Mouse (Mus musculus): ENCODE data around the gene Dpp6. TPM values are rescaled to one million over a fixed set of nuclear protein-coding genes. Genes with fewer than 3 reads are reported as not detected.

Gene Dpp6
- polyA plus RNA-seq, 1 experiment, result 0.01 TPM

- Histone ChIP-seq H3ac (ENCODE audit: control insufficient read depth, insufficient read length, low read depth) (no peak overlapping the region), H3K79me2 (ENCODE audit: control insufficient read depth, insufficient read depth) (no peaks in the 10 kb centered on the region), H3K36me3 (ENCODE audit: control insufficient read depth, insufficient read depth) (no peaks in the 10 kb centered on the region), H3K27me3 (ENCODE audit: control insufficient read depth, insufficient read depth, insufficient read length) (no peaks in the 10 kb centered on the region), H3K79me3 (ENCODE audit: low read depth) (no peaks in the 10 kb centered on the region), H3K4me3 (ENCODE audit: insufficient read depth, poor library complexity, severe bottlenecking) (no peak overlapping the region)
- no peak for TF ChIP-seq MYOD1 (IDR thresholded peaks at IDR 0.05; ENCODE audit: control insufficient read depth, insufficient read length, low read depth)
- no peak for TF ChIP-seq MAX (IDR thresholded peaks at IDR 0.05)
Observed at GRCm38 (mm10) chr5:27066837-27067236, 249.8 kb downstream of the Dpp6 start.

GRCm38 (mm10) chr5:27075131-27075591 lies 258.2 kb downstream of the Dpp6 start:
- TF ChIP-seq MYOD1 (IDR thresholded peaks at IDR 0.05; ENCODE audit: control insufficient read depth, insufficient read length, low read depth), result no peak
- no peak for TF ChIP-seq MAX (IDR thresholded peaks at IDR 0.05)
- no peak for TF ChIP-seq CTCF (IDR thresholded peaks at IDR 0.05; ENCODE audit: control insufficient read depth, insufficient read depth, insufficient read length)
- no peak for TF ChIP-seq USF1 (IDR thresholded peaks at IDR 0.05; ENCODE audit: low read depth)
- no peak for TF ChIP-seq FOSL1 (IDR thresholded peaks at IDR 0.05; ENCODE audit: insufficient read depth, low read length, poor library complexity, severe bottlenecking)
- TF ChIP-seq CEBPB (IDR thresholded peaks at IDR 0.05; ENCODE audit: low read depth), result no peak
- no peak for TF ChIP-seq MYOG (IDR thresholded peaks at IDR 0.05; ENCODE audit: control insufficient read depth, extremely low read depth, insufficient read length)
- Histone ChIP-seq H3K36me3 (ENCODE audit: control insufficient read depth, insufficient read depth) (no peaks in the 10 kb centered on the region), H3K4me3 (ENCODE audit: insufficient read depth, poor library complexity, severe bottlenecking) (no peak overlapping the region), H3K79me3 (ENCODE audit: low read depth) (no peaks in the 10 kb centered on the region), H3K79me2 (ENCODE audit: control insufficient read depth, insufficient read depth) (no peaks in the 10 kb centered on the region), H3ac (ENCODE audit: control insufficient read depth, insufficient read length, low read depth) (no peak overlapping the region), H3K27me3 (ENCODE audit: control insufficient read depth, insufficient read depth, insufficient read length) (no peaks in the 10 kb centered on the region)

GRCm38 (mm10) chr5:27076046-27076445 lies 259.0 kb downstream of the Dpp6 start:
- H3K79me3 ChIP-seq (ENCODE audit: low read depth), result no peaks in the 10 kb centered on the region
- no peak overlapping the region for H3K4me3 ChIP-seq (ENCODE audit: insufficient read depth, poor library complexity, severe bottlenecking)
- no peaks in the 10 kb centered on the region for H3K36me3 ChIP-seq (ENCODE audit: control insufficient read depth, insufficient read depth)
- H3K27me3 ChIP-seq (ENCODE audit: control insufficient read depth, insufficient read depth, insufficient read length), result no peaks in the 10 kb centered on the region
- no peak overlapping the region for H3ac ChIP-seq (ENCODE audit: control insufficient read depth, insufficient read length, low read depth)
- TF ChIP-seq CEBPB (IDR thresholded peaks at IDR 0.05; ENCODE audit: low read depth), result no peak
- no peak for TF ChIP-seq USF1 (IDR thresholded peaks at IDR 0.05; ENCODE audit: low read depth)
- TF ChIP-seq FOSL1 (IDR thresholded peaks at IDR 0.05; ENCODE audit: insufficient read depth, low read length, poor library complexity, severe bottlenecking), result no peak
- TF ChIP-seq MAX (IDR thresholded peaks at IDR 0.05), result no peak
- TF ChIP-seq CTCF (IDR thresholded peaks at IDR 0.05; ENCODE audit: control insufficient read depth, insufficient read depth, insufficient read length), result no peak
- TF ChIP-seq MYOD1 (IDR thresholded peaks at IDR 0.05; ENCODE audit: control insufficient read depth, insufficient read length, low read depth), result no peak
- TF ChIP-seq MYOG (IDR thresholded peaks at IDR 0.05; ENCODE audit: control insufficient read depth, extremely low read depth, insufficient read length), result no peak
- no peaks in the 10 kb centered on the region for H3K79me2 ChIP-seq (ENCODE audit: control insufficient read depth, insufficient read depth)

DNA sequence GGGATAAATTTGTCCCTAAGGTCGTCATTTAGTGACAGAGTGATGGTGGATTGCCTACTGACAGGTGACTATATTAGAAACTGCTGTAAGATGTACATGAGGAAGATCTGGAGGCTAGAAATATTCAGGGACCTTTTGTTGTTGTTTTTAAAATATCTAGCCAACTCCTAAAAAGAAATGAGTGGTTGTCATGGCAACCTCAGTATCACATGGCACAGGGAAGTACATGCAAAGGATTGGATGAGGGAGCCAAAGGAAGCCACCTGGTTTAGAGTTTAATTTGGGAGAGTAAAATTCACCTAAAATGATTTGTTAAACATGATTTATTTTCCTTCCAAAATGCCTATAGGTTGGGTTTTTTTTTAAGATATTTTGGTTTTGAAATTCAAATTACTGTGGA lies 260.8 kb downstream of the Dpp6 start:
- H3K27me3 ChIP-seq (ENCODE audit: control insufficient read depth, insufficient read depth, insufficient read length), result no peaks in the 10 kb centered on the region
- no peaks in the 10 kb centered on the region for H3K79me2 ChIP-seq (ENCODE audit: control insufficient read depth, insufficient read depth)
- H3K4me3 ChIP-seq (ENCODE audit: insufficient read depth, poor library complexity, severe bottlenecking), result no peak overlapping the region
- no peak for TF ChIP-seq CTCF (IDR thresholded peaks at IDR 0.05; ENCODE audit: control insufficient read depth, insufficient read depth, insufficient read length)
- TF ChIP-seq CEBPB (IDR thresholded peaks at IDR 0.05; ENCODE audit: low read depth), result no peak
- no peak for TF ChIP-seq MYOD1 (IDR thresholded peaks at IDR 0.05; ENCODE audit: control insufficient read depth, insufficient read length, low read depth)
- TF ChIP-seq MAX (IDR thresholded peaks at IDR 0.05), result no peak
- TF ChIP-seq MYOG (IDR thresholded peaks at IDR 0.05; ENCODE audit: control insufficient read depth, extremely low read depth, insufficient read length), result no peak
- TF ChIP-seq FOSL1 (IDR thresholded peaks at IDR 0.05; ENCODE audit: insufficient read depth, low read length, poor library complexity, severe bottlenecking), result no peak
- no peak for TF ChIP-seq USF1 (IDR thresholded peaks at IDR 0.05; ENCODE audit: low read depth)
- no peaks in the 10 kb centered on the region for H3K36me3 ChIP-seq (ENCODE audit: control insufficient read depth, insufficient read depth)
- H3K79me3 ChIP-seq (ENCODE audit: low read depth), result no peaks in the 10 kb centered on the region
- no peak overlapping the region for H3ac ChIP-seq (ENCODE audit: control insufficient read depth, insufficient read length, low read depth)

GRCm38 (mm10) chr5:27081275-27081674 lies 264.3 kb downstream of the Dpp6 start:
- Histone ChIP-seq H3K36me3 (ENCODE audit: control insufficient read depth, insufficient read depth) (no peaks in the 10 kb centered on the region), H3K79me2 (ENCODE audit: control insufficient read depth, insufficient read depth) (no peaks in the 10 kb centered on the region), H3K27me3 (ENCODE audit: control insufficient read depth, insufficient read depth, insufficient read length) (no peaks in the 10 kb centered on the region), H3ac (ENCODE audit: control insufficient read depth, insufficient read length, low read depth) (no peak overlapping the region), H3K79me3 (ENCODE audit: low read depth) (no peaks in the 10 kb centered on the region), H3K4me3 (ENCODE audit: insufficient read depth, poor library complexity, severe bottlenecking) (no peak overlapping the region)
- no peak for TF ChIP-seq FOSL1 (IDR thresholded peaks at IDR 0.05; ENCODE audit: insufficient read depth, low read length, poor library complexity, severe bottlenecking)
- no peak for TF ChIP-seq CTCF (IDR thresholded peaks at IDR 0.05; ENCODE audit: control insufficient read depth, insufficient read depth, insufficient read length)
- no peak for TF ChIP-seq MYOD1 (IDR thresholded peaks at IDR 0.05; ENCODE audit: control insufficient read depth, insufficient read length, low read depth)
- TF ChIP-seq MAX (IDR thresholded peaks at IDR 0.05), result no peak
- TF ChIP-seq MYOG (IDR thresholded peaks at IDR 0.05; ENCODE audit: control insufficient read depth, extremely low read depth, insufficient read length), result no peak
- no peak for TF ChIP-seq USF1 (IDR thresholded peaks at IDR 0.05; ENCODE audit: low read depth)
- TF ChIP-seq CEBPB (IDR thresholded peaks at IDR 0.05; ENCODE audit: low read depth), result no peak

GRCm38 (mm10) chr5:27083762-27084161 lies 266.8 kb downstream of the Dpp6 start:
- no peaks in the 10 kb centered on the region for H3K79me3 ChIP-seq (ENCODE audit: low read depth)
- TF ChIP-seq CEBPB (IDR thresholded peaks at IDR 0.05; ENCODE audit: low read depth) (no peak), MYOD1 (IDR thresholded peaks at IDR 0.05; ENCODE audit: control insufficient read depth, insufficient read length, low read depth) (no peak), MYOG (IDR thresholded peaks at IDR 0.05; ENCODE audit: control insufficient read depth, extremely low read depth, insufficient read length) (no peak), USF1 (IDR thresholded peaks at IDR 0.05; ENCODE audit: low read depth) (no peak), CTCF (IDR thresholded peaks at IDR 0.05; ENCODE audit: control insufficient read depth, insufficient read depth, insufficient read length) (no peak), MAX (IDR thresholded peaks at IDR 0.05) (no peak), FOSL1 (IDR thresholded peaks at IDR 0.05; ENCODE audit: insufficient read depth, low read length, poor library complexity, severe bottlenecking) (no peak)
- H3K79me2 ChIP-seq (ENCODE audit: control insufficient read depth, insufficient read depth), result no peaks in the 10 kb centered on the region

More at GRCm38 (mm10) chr5:27083762-27084161, 266.8 kb downstream of the Dpp6 start:
- H3K36me3 ChIP-seq (ENCODE audit: control insufficient read depth, insufficient read depth), result no peaks in the 10 kb centered on the region
- no peak overlapping the region for H3ac ChIP-seq (ENCODE audit: control insufficient read depth, insufficient read length, low read depth)
- no peaks in the 10 kb centered on the region for H3K27me3 ChIP-seq (ENCODE audit: control insufficient read depth, insufficient read depth, insufficient read length)
- H3K4me3 ChIP-seq (ENCODE audit: insufficient read depth, poor library complexity, severe bottlenecking), result no peak overlapping the region

Data from C2C12 (cell line).